Mouse (Mus musculus): Measurements from ENCODE around the gene Cenpb. TPM values are rescaled to one million over a fixed set of nuclear protein-coding genes. Genes with fewer than 3 reads are reported as not detected.
A peak's percentile ranks its signal among the peaks of the same experiment; 100 is the strongest.
"Not testable (repeated sequence)": the region's sequence is repeated elsewhere in the genome, so short reads cannot be mapped to it uniquely, and the experiment has no call there.

Cenpb gene
- polyA plus RNA-seq (2012; rRNA removed), result 31.2 and 35.1 TPM in 2 replicates

- Histone ChIP-seq H3K4me1 (ENCODE audit: control insufficient read depth, insufficient read depth, insufficient read length) (peaks cover 9% of the 10 kb centered on the region), H3K27ac (ENCODE audit: insufficient read depth, low read length) (peak within 1 kb of the TSS; percentile 69), H3K4me3 (ENCODE audit: extremely low read depth, insufficient read depth, insufficient read length) (peak within 1 kb of the TSS; percentile 78), H3K36me3 (ENCODE audit: control insufficient read depth, insufficient read depth, low read length) (no peaks in the 10 kb centered on the region), H3K27me3 (ENCODE audit: control insufficient read depth, insufficient read depth, low read length) (no peaks in the 10 kb centered on the region)
- WGBS, result 4% methylated on average over 57 of the region's 57 CpGs
- peak; percentile 44 to 73 for DNase-seq (ENCODE audit: low read depth in 1 of 2, low spot score in 2 of 2)
- peak; percentile 54; the same call in 1 of the 2 replicates for TF ChIP-seq CTCF (IDR thresholded peaks at IDR 0.05; ENCODE audit: extremely low read depth, insufficient read depth, insufficient read length, insufficient replicate concordance)
- no peak for TF ChIP-seq POLR2A (IDR thresholded peaks at IDR 0.05; ENCODE audit: low read depth, low read length)
These were observed at the start of gene Cenpb for GRCm38 (mm10) chr2:131179990-131180587. Gene Cenpb (minus strand): TSS chr2:131180067.

- DNase-seq (ENCODE audit: low read depth in 1 of 2, low spot score in 2 of 2), result no peak
- Histone ChIP-seq H3K4me1 (ENCODE audit: control insufficient read depth, insufficient read depth, insufficient read length) (no peaks in the 10 kb centered on the region), H3K27me3 (ENCODE audit: control insufficient read depth, insufficient read depth, low read length) (no peaks in the 10 kb centered on the region), H3K27ac (ENCODE audit: insufficient read depth, low read length) (no peak overlapping the region), H3K36me3 (ENCODE audit: control insufficient read depth, insufficient read depth, low read length) (no peaks in the 10 kb centered on the region), H3K4me3 (ENCODE audit: extremely low read depth, insufficient read depth, insufficient read length) (no peak overlapping the region)
- TF ChIP-seq CTCF (IDR thresholded peaks at IDR 0.05; ENCODE audit: extremely low read depth, insufficient read depth, insufficient read length, insufficient replicate concordance), result no peak
- TF ChIP-seq POLR2A (IDR thresholded peaks at IDR 0.05; ENCODE audit: low read depth, low read length), result no peak
- 86% methylated on average over 3 of the region's 3 CpGs for WGBS
These were observed 47.4 kb upstream of the Cenpb start for GRCm38 (mm10) chr2:131227243-131227642.

GRCm38 (mm10) chr2:131226669-131227068 is 46.8 kb upstream of the Cenpb start:
- H3K27me3 ChIP-seq (ENCODE audit: control insufficient read depth, insufficient read depth, low read length); H3K36me3 ChIP-seq (ENCODE audit: control insufficient read depth, insufficient read depth, low read length); H3K4me1 ChIP-seq (ENCODE audit: control insufficient read depth, insufficient read depth, insufficient read length); H3K27ac ChIP-seq (ENCODE audit: insufficient read depth, low read length); H3K4me3 ChIP-seq (ENCODE audit: extremely low read depth, insufficient read depth, insufficient read length); DNase-seq (ENCODE audit: low read depth in 1 of 2, low spot score in 2 of 2): not testable (repeated sequence)
- 64% methylated on average over 2 of the region's 2 CpGs for WGBS

GRCm38 (mm10) chr2:131225178-131225577 is 45.3 kb upstream of the Cenpb start:
- H3K27me3 ChIP-seq (ENCODE audit: control insufficient read depth, insufficient read depth, low read length), result no peaks in the 10 kb centered on the region
- H3K36me3 ChIP-seq (ENCODE audit: control insufficient read depth, insufficient read depth, low read length), result no peaks in the 10 kb centered on the region
- no peaks in the 10 kb centered on the region for H3K4me1 ChIP-seq (ENCODE audit: control insufficient read depth, insufficient read depth, insufficient read length)
- H3K4me3 ChIP-seq (ENCODE audit: extremely low read depth, insufficient read depth, insufficient read length), result no peak overlapping the region
- no peak for TF ChIP-seq CTCF (IDR thresholded peaks at IDR 0.05; ENCODE audit: extremely low read depth, insufficient read depth, insufficient read length, insufficient replicate concordance)
- TF ChIP-seq POLR2A (IDR thresholded peaks at IDR 0.05; ENCODE audit: low read depth, low read length), result no peak
- no peak overlapping the region for H3K27ac ChIP-seq (ENCODE audit: insufficient read depth, low read length)
- 90% methylated on average over 6 of the region's 6 CpGs for whole genome bisulfite sequencing
- DNase-seq (ENCODE audit: low read depth in 1 of 2, low spot score in 2 of 2), result no peak

GRCm38 (mm10) chr2:131223569-131223968 is 43.7 kb upstream of the Cenpb start:
- H3K27ac ChIP-seq (ENCODE audit: insufficient read depth, low read length), result no peak overlapping the region
- no peak for DNase-seq (ENCODE audit: low read depth in 1 of 2, low spot score in 2 of 2)
- no peak overlapping the region for H3K4me3 ChIP-seq (ENCODE audit: extremely low read depth, insufficient read depth, insufficient read length)
- H3K36me3 ChIP-seq (ENCODE audit: control insufficient read depth, insufficient read depth, low read length), result no peaks in the 10 kb centered on the region
- WGBS, result 74% methylated on average over 1 of the region's 1 CpGs
- H3K27me3 ChIP-seq (ENCODE audit: control insufficient read depth, insufficient read depth, low read length), result no peaks in the 10 kb centered on the region
- no peak for TF ChIP-seq CTCF (IDR thresholded peaks at IDR 0.05; ENCODE audit: extremely low read depth, insufficient read depth, insufficient read length, insufficient replicate concordance)
- no peak for TF ChIP-seq POLR2A (IDR thresholded peaks at IDR 0.05; ENCODE audit: low read depth, low read length)
- H3K4me1 ChIP-seq (ENCODE audit: control insufficient read depth, insufficient read depth, insufficient read length), result no peaks in the 10 kb centered on the region

GRCm38 (mm10) chr2:131222562-131222961 is 42.7 kb upstream of the Cenpb start:
- Histone ChIP-seq H3K4me1 (ENCODE audit: control insufficient read depth, insufficient read depth, insufficient read length) (no peaks in the 10 kb centered on the region), H3K36me3 (ENCODE audit: control insufficient read depth, insufficient read depth, low read length) (no peaks in the 10 kb centered on the region), H3K4me3 (ENCODE audit: extremely low read depth, insufficient read depth, insufficient read length) (no peak overlapping the region), H3K27ac (ENCODE audit: insufficient read depth, low read length) (no peak overlapping the region), H3K27me3 (ENCODE audit: control insufficient read depth, insufficient read depth, low read length) (no peaks in the 10 kb centered on the region)
- no peak for DNase-seq (ENCODE audit: low read depth in 1 of 2, low spot score in 2 of 2)
- WGBS, result 56% methylated on average over 5 of the region's 5 CpGs
- TF ChIP-seq POLR2A (IDR thresholded peaks at IDR 0.05; ENCODE audit: low read depth, low read length) (no peak), CTCF (IDR thresholded peaks at IDR 0.05; ENCODE audit: extremely low read depth, insufficient read depth, insufficient read length, insufficient replicate concordance) (no peak)

- DNase-seq (ENCODE audit: low read depth in 1 of 2, low spot score in 2 of 2), result no peak
- TF ChIP-seq CTCF (IDR thresholded peaks at IDR 0.05; ENCODE audit: extremely low read depth, insufficient read depth, insufficient read length, insufficient replicate concordance) (no peak), POLR2A (IDR thresholded peaks at IDR 0.05; ENCODE audit: low read depth, low read length) (no peak)
- H3K27me3 ChIP-seq (ENCODE audit: control insufficient read depth, insufficient read depth, low read length), result no peaks in the 10 kb centered on the region
- no peak overlapping the region for H3K4me3 ChIP-seq (ENCODE audit: extremely low read depth, insufficient read depth, insufficient read length)
- H3K36me3 ChIP-seq (ENCODE audit: control insufficient read depth, insufficient read depth, low read length), result no peaks in the 10 kb centered on the region
- no peaks in the 10 kb centered on the region for H3K4me1 ChIP-seq (ENCODE audit: control insufficient read depth, insufficient read depth, insufficient read length)
- no peak overlapping the region for H3K27ac ChIP-seq (ENCODE audit: insufficient read depth, low read length)
- 78% methylated on average over 3 of the region's 3 CpGs for WGBS
These were observed 42.1 kb upstream of the Cenpb start for GRCm38 (mm10) chr2:131221853-131222515.
